Mouse (Mus musculus) bone marrow macrophage, adult 2 months (primary cell): ENCODE results near the gene Grk2. TPM values are rescaled to one million over a fixed set of nuclear protein-coding genes. Genes with fewer than 3 reads are reported as not detected.

Experiments
- H3K27ac ChIP-seq: 2 replicates; pipeline ENCODE4 v1.5.1; 2012; ENCODE audit warnings: low read depth, low read length; ENCODE audit not compliant: insufficient read depth
- H3K4me1 ChIP-seq: 2 replicates; pipeline ENCODE4 v1.6.1; 2012; ENCODE audit warnings: low read length; ENCODE audit not compliant: control insufficient read depth, insufficient read depth
- H3K4me3 ChIP-seq: 2 replicates; pipeline ENCODE4 v1.5.1; 2012; ENCODE audit warnings: mild to moderate bottlenecking, low read length, moderate library complexity; ENCODE audit not compliant: insufficient read depth
- CTCF ChIP-seq: IDR thresholded peaks from 2 replicates; pipeline ENCODE4 v1.5.1; 2012; ENCODE audit warnings: low read depth, mild to moderate bottlenecking, low read length, moderate library complexity
- POLR2A ChIP-seq: IDR thresholded peaks from 2 replicates; pipeline ENCODE4 v1.6.1; 2012; ENCODE audit warnings: mild to moderate bottlenecking, low read depth, low read length, borderline replicate concordance
- polyA plus RNA-seq: library from polyadenylated mRNA; stranded (reverse); fragments of >200 nt; gene quantifications from 2 replicates; pipeline ENCODE4 v1.2.4, GENCODE M21; 2012; ENCODE audit not compliant: missing spikeins, insufficient read depth, insufficient read length

The Grk2 gene
- polyA plus RNA-seq, 1 experiment, result 278 TPM

GRCm38 (mm10) chr19:4298322-4299121 is 7.5 kb downstream of the Grk2 start:
- H3K27ac ChIP-seq, result peak overlapping the region; percentile 97
- H3K4me1 ChIP-seq, result peaks cover 74% of the 10 kb centered on the region
- no peak overlapping the region for H3K4me3 ChIP-seq
- no peak for TF ChIP-seq POLR2A
- TF ChIP-seq CTCF, result no peak

GRCm38 (mm10) chr19:4297851-4298250 is 8.2 kb downstream of the Grk2 start:
- Histone ChIP-seq H3K4me3 (no peak overlapping the region), H3K27ac (peak overlapping the region; percentile 97; the same call in 1 of the 2 replicates), H3K4me1 (peaks cover 71% of the 10 kb centered on the region)
- TF ChIP-seq CTCF, result no peak
- no peak for TF ChIP-seq POLR2A

GRCm38 (mm10) chr19:4296611-4297010 is 9.4 kb downstream of the Grk2 start:
- H3K4me3 ChIP-seq, result no peak overlapping the region
- TF ChIP-seq CTCF (no peak), POLR2A (no peak)
- peak overlapping the region; percentile 25; the same call in 1 of the 2 replicates for H3K27ac ChIP-seq
- H3K4me1 ChIP-seq, result peaks cover 71% of the 10 kb centered on the region

- Histone ChIP-seq H3K27ac (peak overlapping the region; percentile 95), H3K4me1 (peaks cover 61% of the 10 kb centered on the region), H3K4me3 (no peak overlapping the region)
- TF ChIP-seq CTCF, result no peak
- no peak for TF ChIP-seq POLR2A
These were observed 10.6 kb downstream of the Grk2 start for GRCm38 (mm10) chr19:4295391-4295790.

GRCm38 (mm10) chr19:4294381-4295097 is 11.5 kb downstream of the Grk2 start:
- H3K27ac ChIP-seq, result peak overlapping the region; percentile 95
- TF ChIP-seq CTCF (no peak), POLR2A (no peak)
- peaks cover 56% of the 10 kb centered on the region for H3K4me1 ChIP-seq
- H3K4me3 ChIP-seq, result peak overlapping the region; percentile 22; the same call in 1 of the 2 replicates

- Histone ChIP-seq H3K4me1 (peaks cover 28% of the 10 kb centered on the region), H3K4me3 (no peak overlapping the region), H3K27ac (no peak overlapping the region)
- TF ChIP-seq CTCF, result no peak
- no peak for TF ChIP-seq POLR2A
These were observed 14.9 kb downstream of the Grk2 start for GRCm38 (mm10) chr19:4291161-4291560.

- no peak for TF ChIP-seq POLR2A
- TF ChIP-seq CTCF, result no peak
These were observed 15.3 kb downstream of the Grk2 start for GRCm38 (mm10) chr19:4290749-4291148.

GRCm38 (mm10) chr19:4283653-4284052 is 22.4 kb downstream of the Grk2 start:
- Histone ChIP-seq H3K27ac (peak overlapping the region; percentile 97), H3K4me1 (peaks cover 28% of the 10 kb centered on the region), H3K4me3 (peak overlapping the region; percentile 80)
- no peak for TF ChIP-seq CTCF
- no peak for TF ChIP-seq POLR2A

More at GRCm38 (mm10) chr19:4290749-4291148, 15.3 kb downstream of the Grk2 start:
- Histone ChIP-seq H3K27ac (no peak overlapping the region), H3K4me3 (no peak overlapping the region), H3K4me1 (peaks cover 29% of the 10 kb centered on the region)

GRCm38 (mm10) chr19:4282898-4283553 is 23.0 kb downstream of the Grk2 start, which contains the start of gene Ankrd13d:
Gene Ankrd13d (minus strand): TSS chr19:4283137.
- TF ChIP-seq CTCF (peak; percentile 44; the same call in 1 of the 2 replicates), POLR2A (no peak)
- Histone ChIP-seq H3K4me1 (peaks cover 28% of the 10 kb centered on the region), H3K27ac (peak within 1 kb of the TSS; percentile 97), H3K4me3 (peak within 1 kb of the TSS; percentile 80)
